Mouse (Mus musculus): ENCODE results near the gene Rxrb.

DNA sequence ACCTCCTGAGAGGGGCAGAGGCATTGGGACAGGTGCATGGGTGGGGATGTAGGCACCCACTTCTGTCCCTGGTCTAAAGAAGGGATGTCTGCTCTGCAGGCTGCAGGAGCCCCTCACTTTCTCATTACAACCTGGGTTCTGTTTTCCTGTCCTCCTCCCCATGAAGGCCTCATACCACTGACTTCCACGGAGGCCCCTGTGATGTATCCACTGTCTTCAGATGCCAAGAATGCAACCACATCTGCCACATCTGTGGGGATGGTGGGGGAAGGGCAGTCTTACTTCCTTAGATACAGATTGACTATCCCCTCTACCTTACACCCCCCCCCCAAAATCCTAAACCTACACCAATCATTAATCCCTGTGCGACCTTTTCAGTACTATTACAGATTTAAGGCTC, 5.4 kb upstream of the Rxrb start:
- TF ChIP-seq POLR2A (IDR thresholded peaks at IDR 0.05; ENCODE audit: insufficient read length, low read depth), result no peak
- no peak for TF ChIP-seq E2F4 (IDR thresholded peaks at IDR 0.05; ENCODE audit: insufficient read depth)
- TF ChIP-seq TCF12 (IDR thresholded peaks at IDR 0.05; ENCODE audit: insufficient read depth, poor library complexity, severe bottlenecking), result no peak
